Mouse (Mus musculus) hindbrain, embryonic 15.5 days (tissue): ENCODE measurements around the gene Kcnh6. TPM values are rescaled to one million over a fixed set of nuclear protein-coding genes. Genes with fewer than 3 reads are reported as not detected.

Experiments
- ATAC-seq: fragments of 200-750 bp; cut with Nextera tagmentation; 2 replicates; pipeline ENCODE4 v1.8.0; 2017; ENCODE audit warnings: low read depth, moderate number of reproducible peaks, moderate TSS enrichment; ENCODE audit not compliant: low FRiP score
- H3K27ac ChIP-seq: fragments of 300-500 bp; sonication (generic); replicated peaks from 2 replicates; pipeline ENCODE4 v1.5.1; 2015; ENCODE audit warnings: mild to moderate bottlenecking, inconsistent platforms
- H3K27me3 ChIP-seq: fragments of 300-500 bp; sonication (generic); 2 replicates; pipeline ENCODE4 v1.6.1; 2015; ENCODE audit warnings: control low read depth, inconsistent platforms
- H3K36me3 ChIP-seq: fragments of 300-500 bp; sonication (generic); 2 replicates; pipeline ENCODE4 v1.6.1; 2015; ENCODE audit warnings: control low read depth, inconsistent platforms
- H3K4me1 ChIP-seq: fragments of 300-500 bp; sonication (generic); replicated peaks from 2 replicates; pipeline ENCODE4 v1.6.1; 2015; ENCODE audit warnings: control low read depth, inconsistent platforms
- H3K4me2 ChIP-seq: fragments of 300-500 bp; sonication (generic); 2 replicates; pipeline ENCODE4 v1.6.1; 2015; ENCODE audit warnings: moderate library complexity, mild to moderate bottlenecking, inconsistent platforms
- H3K4me3 ChIP-seq: fragments of 300-500 bp; sonication (generic); 2 replicates; pipeline ENCODE4 v1.5.1; 2015; ENCODE audit warnings: mild to moderate bottlenecking, inconsistent platforms
- H3K9ac ChIP-seq: fragments of 300-500 bp; sonication (generic); 2 replicates; pipeline ENCODE4 v1.6.1; 2015; ENCODE audit warnings: inconsistent platforms
- H3K9me3 ChIP-seq: fragments of 300-500 bp; sonication (generic); 2 replicates; pipeline ENCODE4 v1.6.1; 2016; ENCODE audit warnings: control low read depth, inconsistent platforms
- WGBS: fragments of 180-500 bp; shearing (Covaris S2); methylation state at CpG from one replicate; pipeline ENCODE4 v1.1.7; 2015; 5-methylcytosine and 5-hydroxymethylcytosine counted together
- polyA plus RNA-seq: library from polyadenylated mRNA; unstranded; fragments of >200 nt; fragmentation: Nextera tagmentation; extraction: Ambion mirVana; gene quantifications from 2 replicates; pipeline ENCODE4 v1.2.1, GENCODE M21; 2015

Gene Kcnh6
- 2.2 and 2.5 TPM in 2 replicates for polyA plus RNA-seq

GRCm38 (mm10) chr11:106007821-106008220 is at the start of gene Kcnh6:
Gene Kcnh6 (plus strand): TSS chr11:106008124.
- peak within 1 kb of the TSS; percentile 25; the same call in 1 of the 2 replicates for H3K4me3 ChIP-seq
- no peak within 1 kb of the TSS for H3K9ac ChIP-seq
- ATAC-seq: 0 out of 2 replicates have a peak, but pooled peaks have one; percentile 56
- no peaks in the 10 kb centered on the region for H3K36me3 ChIP-seq
- H3K4me1 ChIP-seq: peaks cover 8% of the 10 kb centered on the region
- under 1% methylated on average over 25 of the region's 25 CpGs for WGBS
- peaks cover 3% of the 10 kb centered on the region; the same call in 1 of the 2 replicates for H3K27me3 ChIP-seq
- no peak within 1 kb of the TSS for H3K27ac ChIP-seq
- H3K9me3 ChIP-seq: no peaks in the 10 kb centered on the region
- peak within 1 kb of the TSS; percentile 56 for H3K4me2 ChIP-seq

- Histone ChIP-seq H3K27ac (no peak overlapping the region; the same call in 1 of the 2 replicates), H3K4me3 (no peak overlapping the region), H3K9ac (no peak overlapping the region), H3K9me3 (no peaks in the 10 kb centered on the region), H3K27me3 (no peaks in the 10 kb centered on the region), H3K4me2 (no peak overlapping the region), H3K36me3 (no peaks in the 10 kb centered on the region), H3K4me1 (no peaks in the 10 kb centered on the region; the same call in 1 of the 2 replicates)
- ATAC-seq: no peak
- WGBS: 73% methylated on average over 1 of the region's 1 CpGs
Observed at GRCm38 (mm10) chr11:105958566-105958965, 49.4 kb upstream of the Kcnh6 start.

GRCm38 (mm10) chr11:105959355-105959754 is 48.6 kb upstream of the Kcnh6 start:
- WGBS: 45% methylated on average over 17 of the region's 17 CpGs
- ATAC-seq: peak; percentile 54
- H3K9me3 ChIP-seq: no peaks in the 10 kb centered on the region
- H3K4me3 ChIP-seq: no peak overlapping the region
- H3K27ac ChIP-seq: no peak overlapping the region; the same call in 1 of the 2 replicates
- H3K36me3 ChIP-seq: no peaks in the 10 kb centered on the region
- H3K4me1 ChIP-seq: no peaks in the 10 kb centered on the region; the same call in 1 of the 2 replicates
- H3K4me2 ChIP-seq: no peak overlapping the region
- no peak overlapping the region for H3K9ac ChIP-seq
- no peaks in the 10 kb centered on the region for H3K27me3 ChIP-seq

- Histone ChIP-seq H3K9ac (no peak overlapping the region), H3K27me3 (peaks cover 14% of the 10 kb centered on the region; the same call in 1 of the 2 replicates), H3K4me1 (peaks cover 22% of the 10 kb centered on the region), H3K4me3 (no peak overlapping the region), H3K9me3 (no peaks in the 10 kb centered on the region), H3K27ac (no peak overlapping the region), H3K36me3 (no peaks in the 10 kb centered on the region), H3K4me2 (no peak overlapping the region)
- WGBS: 65% methylated on average over 5 of the region's 5 CpGs
- no peak for ATAC-seq
Observed at GRCm38 (mm10) chr11:105964691-105965090, 43.2 kb upstream of the Kcnh6 start.

GRCm38 (mm10) chr11:105966288-105966687 is 41.6 kb upstream of the Kcnh6 start:
- Histone ChIP-seq H3K4me3 (no peak overlapping the region), H3K36me3 (no peaks in the 10 kb centered on the region), H3K27me3 (peaks cover 20% of the 10 kb centered on the region), H3K9me3 (no peaks in the 10 kb centered on the region), H3K4me1 (peaks cover 22% of the 10 kb centered on the region), H3K27ac (no peak overlapping the region), H3K4me2 (no peak overlapping the region), H3K9ac (no peak overlapping the region)
- ATAC-seq: no peak
- 76% methylated on average over 4 of the region's 4 CpGs for WGBS

- Histone ChIP-seq H3K4me3 (peak within 1 kb of the TSS; percentile 78), H3K4me2 (peak within 1 kb of the TSS; percentile 99), H3K9ac (peak within 1 kb of the TSS; percentile 64), H3K4me1 (peaks cover 22% of the 10 kb centered on the region), H3K27ac (peak within 1 kb of the TSS; percentile 63; the same call in 1 of the 2 replicates), H3K36me3 (no peaks in the 10 kb centered on the region), H3K9me3 (no peaks in the 10 kb centered on the region), H3K27me3 (peaks cover 20% of the 10 kb centered on the region)
- ATAC-seq: peak; percentile 77
- WGBS: under 1% methylated on average over 67 of the region's 76 CpGs
Observed at GRCm38 (mm10) chr11:105967741-105968574, 40.0 kb upstream of the Kcnh6 start, which contains the start of gene Ace. Gene Ace (plus strand): TSS chr11:105967945.

- Histone ChIP-seq H3K36me3 (no peaks in the 10 kb centered on the region), H3K9me3 (no peaks in the 10 kb centered on the region), H3K27ac (no peak overlapping the region), H3K9ac (no peak overlapping the region), H3K4me3 (peak overlapping the region; percentile 78), H3K4me1 (peaks cover 22% of the 10 kb centered on the region), H3K4me2 (peak overlapping the region; percentile 99), H3K27me3 (peaks cover 20% of the 10 kb centered on the region)
- 48% methylated on average over 10 of the region's 10 CpGs for WGBS
- ATAC-seq: no peak
Observed at GRCm38 (mm10) chr11:105968948-105969347, 39.0 kb upstream of the Kcnh6 start.

GRCm38 (mm10) chr11:105969516-105969915 is 38.4 kb upstream of the Kcnh6 start:
- no peak overlapping the region for H3K27ac ChIP-seq
- peaks cover 22% of the 10 kb centered on the region for H3K4me1 ChIP-seq
- WGBS: 60% methylated on average over 1 of the region's 1 CpGs
- H3K4me2 ChIP-seq: 0 out of 2 replicates have a peak overlapping the region, but pooled peaks have one; percentile 99
- H3K27me3 ChIP-seq: peaks cover 20% of the 10 kb centered on the region
- no peak overlapping the region for H3K9ac ChIP-seq
- H3K9me3 ChIP-seq: no peaks in the 10 kb centered on the region
- no peaks in the 10 kb centered on the region for H3K36me3 ChIP-seq
- no peak overlapping the region for H3K4me3 ChIP-seq
- ATAC-seq: no peak

- Histone ChIP-seq H3K4me2 (no peak overlapping the region), H3K9me3 (no peaks in the 10 kb centered on the region), H3K27ac (no peak overlapping the region), H3K36me3 (no peaks in the 10 kb centered on the region), H3K4me1 (no peaks in the 10 kb centered on the region), H3K27me3 (peaks cover 6% of the 10 kb centered on the region), H3K4me3 (no peak overlapping the region), H3K9ac (no peak overlapping the region)
- WGBS: 82% methylated on average over 6 of the region's 6 CpGs
- ATAC-seq: 0 out of 2 replicates have a peak, but pooled peaks have one; percentile 8
Observed at GRCm38 (mm10) chr11:105974593-105974992, 33.3 kb upstream of the Kcnh6 start.

GRCm38 (mm10) chr11:105975050-105975449 is 32.9 kb upstream of the Kcnh6 start:
- no peak for ATAC-seq

GRCm38 (mm10) chr11:105975636-105976035 is 32.3 kb upstream of the Kcnh6 start:
- Histone ChIP-seq H3K4me1 (no peaks in the 10 kb centered on the region), H3K9me3 (no peaks in the 10 kb centered on the region), H3K9ac (no peak overlapping the region), H3K4me2 (no peak overlapping the region), H3K27ac (no peak overlapping the region), H3K4me3 (no peak overlapping the region), H3K27me3 (no peaks in the 10 kb centered on the region), H3K36me3 (no peaks in the 10 kb centered on the region)
- no peak for ATAC-seq
- WGBS: 92% methylated on average over 5 of the region's 5 CpGs

More at GRCm38 (mm10) chr11:105975050-105975449, 32.9 kb upstream of the Kcnh6 start:
- no peak overlapping the region for H3K9ac ChIP-seq
- no peak overlapping the region for H3K27ac ChIP-seq
- H3K4me2 ChIP-seq: no peak overlapping the region
- H3K36me3 ChIP-seq: no peaks in the 10 kb centered on the region
- no peaks in the 10 kb centered on the region for H3K4me1 ChIP-seq
- 82% methylated on average over 3 of the region's 3 CpGs for WGBS
- H3K9me3 ChIP-seq: no peaks in the 10 kb centered on the region
- peaks cover 3% of the 10 kb centered on the region for H3K27me3 ChIP-seq
- H3K4me3 ChIP-seq: no peak overlapping the region

- Histone ChIP-seq H3K9ac (no peak overlapping the region), H3K4me3 (no peak overlapping the region), H3K4me2 (no peak overlapping the region), H3K9me3 (no peaks in the 10 kb centered on the region), H3K27me3 (no peaks in the 10 kb centered on the region), H3K27ac (no peak overlapping the region), H3K4me1 (no peaks in the 10 kb centered on the region), H3K36me3 (no peaks in the 10 kb centered on the region)
- 89% methylated on average over 2 of the region's 2 CpGs for WGBS
- no peak for ATAC-seq
Observed at GRCm38 (mm10) chr11:105978232-105978631, 29.7 kb upstream of the Kcnh6 start.
